Mouse (Mus musculus): ENCODE measurements at regions not wholly inside any gene's neighbourhood (a gene's known extent, or its start where the extent isn't known, plus 50 kb on each side); places are given as distances from the start of the nearest gene placed in this dataset.

- peak; percentile 50 for ATAC-seq
- peaks cover 13% of the 10 kb centered on the region for H3K4me1 ChIP-seq
- 0 out of 2 replicates have a peak overlapping the region, but pooled peaks have one; percentile 14 for H3K27ac ChIP-seq
- H3K4me3 ChIP-seq = no peak overlapping the region
- no peaks in the 10 kb centered on the region for H3K9me3 ChIP-seq (replicated peaks)
- H3K36me3 ChIP-seq (ENCODE audit: poor library complexity, severe bottlenecking) = no peaks in the 10 kb centered on the region
- WGBS = 44% methylated on average over 12 of the region's 12 CpGs
- no peaks in the 10 kb centered on the region for H3K27me3 ChIP-seq
- H3K4me2 ChIP-seq = no peak overlapping the region; the same call in 1 of the 2 replicates
- H3K9ac ChIP-seq = no peak overlapping the region
Observed at GRCm38 (mm10) chr2:162791374-162792098, 130.6 kb upstream of the Ptprt start.

DNA sequence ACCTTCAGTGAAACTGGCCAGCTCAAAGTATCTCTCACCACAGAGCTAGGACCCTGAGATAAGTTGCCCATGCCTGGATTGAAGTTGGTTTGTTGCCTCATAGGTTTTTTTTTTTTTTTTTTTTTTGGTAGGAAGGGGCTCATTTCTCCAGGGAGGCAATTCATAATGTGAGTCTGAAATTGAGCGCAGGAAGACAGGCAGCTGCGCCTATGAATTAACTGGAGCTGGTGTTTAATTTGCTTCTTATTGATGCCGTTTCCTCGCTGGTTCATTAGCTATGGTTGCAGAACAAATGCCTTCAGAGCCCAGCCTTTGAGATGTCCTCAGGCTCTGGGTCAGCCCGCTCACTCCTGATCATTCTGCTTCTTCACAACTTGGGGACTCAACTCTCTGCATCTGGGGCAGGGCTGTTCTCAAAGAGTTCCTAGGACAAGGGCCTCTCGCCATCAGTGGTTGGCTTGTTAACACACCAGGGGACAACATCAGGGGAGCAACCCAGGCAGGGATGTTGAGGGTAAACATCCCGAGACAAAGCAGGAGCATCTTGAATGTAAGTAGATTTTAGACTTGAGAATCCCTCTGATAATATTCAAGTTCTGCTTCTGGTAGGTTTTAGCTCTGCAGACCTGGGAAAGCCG is 123.3 kb upstream of the Ptprt start:
- no peak for ATAC-seq
- Histone ChIP-seq H3K27ac (no peak overlapping the region), H3K36me3 (ENCODE audit: poor library complexity, severe bottlenecking) (no peaks in the 10 kb centered on the region), H3K4me3 (no peak overlapping the region), H3K9me3 (replicated peaks) (no peaks in the 10 kb centered on the region), H3K4me2 (no peak overlapping the region), H3K4me1 (no peaks in the 10 kb centered on the region), H3K27me3 (no peaks in the 10 kb centered on the region), H3K9ac (no peak overlapping the region)
- 63% methylated on average over 8 of the region's 8 CpGs for WGBS

GRCm38 (mm10) chr2:162781599-162781998 is 120.7 kb upstream of the Ptprt start:
- H3K27me3 ChIP-seq = no peaks in the 10 kb centered on the region
- no peak overlapping the region for H3K9ac ChIP-seq
- H3K27ac ChIP-seq = no peak overlapping the region
- no peak overlapping the region for H3K4me2 ChIP-seq
- ATAC-seq = no peak
- WGBS = 80% methylated on average over 6 of the region's 6 CpGs
- H3K9me3 ChIP-seq (replicated peaks) = no peaks in the 10 kb centered on the region
- H3K4me3 ChIP-seq = no peak overlapping the region
- H3K36me3 ChIP-seq (ENCODE audit: poor library complexity, severe bottlenecking) = no peaks in the 10 kb centered on the region
- H3K4me1 ChIP-seq = no peaks in the 10 kb centered on the region

- no peak overlapping the region for H3K4me3 ChIP-seq
- no peaks in the 10 kb centered on the region for H3K9me3 ChIP-seq (replicated peaks)
- no peaks in the 10 kb centered on the region for H3K27me3 ChIP-seq
- H3K36me3 ChIP-seq (ENCODE audit: poor library complexity, severe bottlenecking) = no peaks in the 10 kb centered on the region
- no peak overlapping the region for H3K4me2 ChIP-seq
- H3K9ac ChIP-seq = no peak overlapping the region
- WGBS = 83% methylated on average over 5 of the region's 5 CpGs
- ATAC-seq = no peak
- no peaks in the 10 kb centered on the region for H3K4me1 ChIP-seq
- no peak overlapping the region for H3K27ac ChIP-seq
Observed at GRCm38 (mm10) chr2:162776542-162776941, 115.6 kb upstream of the Ptprt start.

DNA sequence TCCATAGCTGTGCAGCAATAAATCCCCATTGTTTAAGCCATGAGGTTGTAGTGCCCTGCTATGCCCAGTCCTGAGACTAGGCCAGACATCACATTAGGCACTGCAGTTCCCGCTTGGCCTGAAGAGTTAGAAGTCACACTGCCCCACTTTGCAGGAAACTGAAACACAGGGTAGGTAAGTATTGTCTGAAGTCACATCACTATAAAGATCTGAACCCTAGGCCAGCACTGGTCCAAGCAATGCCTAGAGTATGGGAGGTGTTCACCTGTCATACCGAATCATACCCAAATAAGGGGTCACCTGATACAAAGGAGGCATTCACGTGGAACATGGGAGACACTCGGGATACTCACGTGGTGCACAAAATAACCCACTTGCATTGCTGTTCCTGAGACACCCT is 111.6 kb upstream of the Ptprt start:
- H3K4me3 ChIP-seq = no peak overlapping the region
- no peaks in the 10 kb centered on the region for H3K36me3 ChIP-seq (ENCODE audit: poor library complexity, severe bottlenecking)
- WGBS = 92% methylated on average over 5 of the region's 5 CpGs

GRCm38 (mm10) chr2:162769711-162770428 is 108.9 kb upstream of the Ptprt start:
- H3K4me1 ChIP-seq = no peaks in the 10 kb centered on the region
- no peak for ATAC-seq
- no peak overlapping the region for H3K27ac ChIP-seq
- WGBS = 64% methylated on average over 6 of the region's 6 CpGs
- H3K4me2 ChIP-seq = no peak overlapping the region
- H3K27me3 ChIP-seq = no peaks in the 10 kb centered on the region
- no peak overlapping the region for H3K4me3 ChIP-seq
- no peaks in the 10 kb centered on the region for H3K9me3 ChIP-seq (replicated peaks)
- H3K9ac ChIP-seq = no peak overlapping the region
- H3K36me3 ChIP-seq (ENCODE audit: poor library complexity, severe bottlenecking) = no peaks in the 10 kb centered on the region

More for the DNA sequence above, 111.6 kb upstream of the Ptprt start:
- H3K9me3 ChIP-seq (replicated peaks) = no peaks in the 10 kb centered on the region
- H3K4me2 ChIP-seq = no peak overlapping the region
- no peak overlapping the region for H3K27ac ChIP-seq
- no peaks in the 10 kb centered on the region for H3K4me1 ChIP-seq
- H3K27me3 ChIP-seq = no peaks in the 10 kb centered on the region
- no peak for ATAC-seq
- H3K9ac ChIP-seq = no peak overlapping the region

- H3K4me3 ChIP-seq = no peak overlapping the region
- ATAC-seq = no peak
- WGBS = 91% methylated on average over 6 of the region's 6 CpGs
- H3K36me3 ChIP-seq (ENCODE audit: poor library complexity, severe bottlenecking) = no peaks in the 10 kb centered on the region
- no peaks in the 10 kb centered on the region for H3K4me1 ChIP-seq
- no peaks in the 10 kb centered on the region for H3K27me3 ChIP-seq
- no peaks in the 10 kb centered on the region for H3K9me3 ChIP-seq (replicated peaks)
- H3K27ac ChIP-seq = no peak overlapping the region
- H3K4me2 ChIP-seq = no peak overlapping the region
- H3K9ac ChIP-seq = no peak overlapping the region
Observed at GRCm38 (mm10) chr2:162764059-162764458, 103.1 kb upstream of the Ptprt start.

GRCm38 (mm10) chr2:162740523-162740922 is 79.6 kb upstream of the Ptprt start:
- Histone ChIP-seq H3K4me2 (no peak overlapping the region), H3K27ac (no peak overlapping the region), H3K9me3 (replicated peaks) (no peaks in the 10 kb centered on the region), H3K27me3 (peaks cover 21% of the 10 kb centered on the region), H3K4me3 (no peak overlapping the region), H3K9ac (no peak overlapping the region), H3K36me3 (ENCODE audit: poor library complexity, severe bottlenecking) (no peaks in the 10 kb centered on the region), H3K4me1 (peaks cover 16% of the 10 kb centered on the region)
- WGBS = 20% methylated on average over 5 of the region's 5 CpGs
- peak; percentile 55; the same call in 1 of the 2 replicates for ATAC-seq

DNA sequence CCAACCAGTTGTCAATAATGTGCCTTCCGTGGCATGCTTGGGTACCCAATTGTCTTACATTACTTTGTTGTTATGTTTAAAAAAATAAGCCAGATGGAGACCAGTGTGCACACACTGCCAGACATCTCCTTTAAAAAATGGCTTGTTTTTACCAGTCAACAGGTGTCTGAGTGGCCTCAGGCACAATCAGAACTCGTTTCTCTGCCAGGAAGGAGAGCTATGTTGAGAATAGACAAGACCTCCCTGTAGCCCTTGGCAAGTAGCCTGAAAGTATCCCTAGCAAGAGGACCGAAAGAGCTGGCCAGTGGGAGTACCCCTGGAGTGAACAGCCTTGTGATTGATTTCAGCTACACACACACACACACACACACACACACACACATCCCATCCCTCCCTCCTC is 74.8 kb upstream of the Ptprt start:
- Histone ChIP-seq H3K4me1 (peaks cover 11% of the 10 kb centered on the region), H3K36me3 (ENCODE audit: poor library complexity, severe bottlenecking) (no peaks in the 10 kb centered on the region), H3K9me3 (replicated peaks) (no peaks in the 10 kb centered on the region), H3K9ac (no peak overlapping the region), H3K4me3 (no peak overlapping the region), H3K27me3 (no peaks in the 10 kb centered on the region), H3K27ac (no peak overlapping the region), H3K4me2 (no peak overlapping the region)
- WGBS = 47% methylated on average over 3 of the region's 3 CpGs
- no peak for ATAC-seq

DNA sequence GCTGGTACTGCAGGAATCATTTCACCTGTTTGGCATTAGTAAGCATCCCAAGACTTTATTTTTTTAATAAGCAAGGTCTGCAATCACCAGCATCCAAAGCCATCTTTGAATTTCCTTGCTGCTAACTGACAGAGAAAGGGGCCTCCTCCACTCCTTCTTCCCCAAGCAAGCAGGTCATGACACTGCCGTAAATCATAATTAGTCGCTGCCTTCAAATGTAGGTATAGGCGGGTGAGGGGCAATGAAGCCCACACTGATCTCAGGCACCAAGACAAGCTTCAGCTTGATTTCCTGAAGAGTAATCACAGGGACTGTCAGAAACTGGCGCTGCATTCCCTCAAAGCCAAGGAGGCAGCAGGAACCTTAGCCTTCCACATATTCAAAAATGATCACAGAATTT is 73.3 kb upstream of the Ptprt start:
- no peak overlapping the region for H3K27ac ChIP-seq
- 88% methylated on average over 4 of the region's 4 CpGs for WGBS
- H3K4me3 ChIP-seq = no peak overlapping the region
- no peak overlapping the region for H3K4me2 ChIP-seq
- H3K27me3 ChIP-seq = no peaks in the 10 kb centered on the region
- no peaks in the 10 kb centered on the region for H3K36me3 ChIP-seq (ENCODE audit: poor library complexity, severe bottlenecking)
- H3K9ac ChIP-seq = no peak overlapping the region
- H3K9me3 ChIP-seq (replicated peaks) = no peaks in the 10 kb centered on the region
- no peak for ATAC-seq
- no peaks in the 10 kb centered on the region for H3K4me1 ChIP-seq

DNA sequence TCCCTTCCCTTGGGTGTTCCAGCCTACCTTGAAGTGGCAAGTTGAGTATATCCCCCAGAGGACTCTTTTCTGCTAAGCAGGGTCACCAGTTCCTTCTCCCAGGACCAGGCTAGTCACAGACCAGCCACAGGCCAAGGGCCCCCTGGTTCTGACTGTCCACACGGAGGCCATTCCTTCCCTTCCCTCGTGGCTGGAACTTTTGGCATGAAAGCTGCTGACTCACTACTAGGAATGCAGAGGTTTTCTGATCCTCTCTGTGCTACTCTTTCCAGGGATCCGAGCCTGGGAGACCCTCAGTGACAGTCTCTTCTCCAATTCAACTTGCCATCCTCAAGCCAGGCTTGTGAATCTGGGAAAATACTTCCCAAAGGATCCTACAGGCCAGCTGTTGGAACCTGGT is 59.1 kb upstream of the Ptprt start:
- Histone ChIP-seq H3K9ac (no peak overlapping the region), H3K4me3 (no peak overlapping the region), H3K27ac (no peak overlapping the region), H3K27me3 (no peaks in the 10 kb centered on the region), H3K9me3 (replicated peaks) (no peaks in the 10 kb centered on the region), H3K4me1 (no peaks in the 10 kb centered on the region), H3K4me2 (no peak overlapping the region), H3K36me3 (ENCODE audit: poor library complexity, severe bottlenecking) (no peaks in the 10 kb centered on the region)
- 71% methylated on average over 3 of the region's 3 CpGs for WGBS
- no peak for ATAC-seq

DNA sequence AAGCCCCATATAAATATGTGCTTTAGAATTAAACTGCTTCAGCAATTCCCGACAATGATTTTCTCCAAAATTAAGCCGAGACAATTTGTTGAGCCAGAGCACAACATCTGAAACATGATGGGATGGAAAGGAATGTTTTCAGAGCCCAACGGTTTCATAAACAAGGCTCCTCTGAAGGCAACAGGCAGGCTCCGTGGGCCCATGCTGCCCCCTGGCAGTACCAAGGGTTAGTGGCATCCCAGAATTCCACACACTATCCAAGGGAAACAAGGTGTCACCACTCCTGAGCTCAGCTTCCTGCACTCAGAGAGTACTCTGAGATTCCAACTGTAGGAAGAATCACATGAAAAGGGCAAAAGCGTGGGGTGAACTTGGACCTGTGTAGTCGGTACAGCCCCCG is 57.5 kb upstream of the Ptprt start:
- no peaks in the 10 kb centered on the region for H3K9me3 ChIP-seq (replicated peaks)
- H3K4me3 ChIP-seq = no peak overlapping the region
- ATAC-seq = no peak
- WGBS = 80% methylated on average over 7 of the region's 7 CpGs
- no peaks in the 10 kb centered on the region for H3K27me3 ChIP-seq
- no peak overlapping the region for H3K9ac ChIP-seq
- H3K27ac ChIP-seq = no peak overlapping the region
- H3K4me1 ChIP-seq = no peaks in the 10 kb centered on the region
- H3K4me2 ChIP-seq = no peak overlapping the region
- H3K36me3 ChIP-seq (ENCODE audit: poor library complexity, severe bottlenecking) = no peaks in the 10 kb centered on the region
